Mouse (Mus musculus) kidney, postnatal 14 days (tissue): ENCODE data around the gene Dmac2.

Experiments
- DNase-seq: peaks from one replicate; pipeline ENCODE4 v3.0.0; 2022; ENCODE audit warnings: mixed read lengths

The Dmac2 gene

DNA sequence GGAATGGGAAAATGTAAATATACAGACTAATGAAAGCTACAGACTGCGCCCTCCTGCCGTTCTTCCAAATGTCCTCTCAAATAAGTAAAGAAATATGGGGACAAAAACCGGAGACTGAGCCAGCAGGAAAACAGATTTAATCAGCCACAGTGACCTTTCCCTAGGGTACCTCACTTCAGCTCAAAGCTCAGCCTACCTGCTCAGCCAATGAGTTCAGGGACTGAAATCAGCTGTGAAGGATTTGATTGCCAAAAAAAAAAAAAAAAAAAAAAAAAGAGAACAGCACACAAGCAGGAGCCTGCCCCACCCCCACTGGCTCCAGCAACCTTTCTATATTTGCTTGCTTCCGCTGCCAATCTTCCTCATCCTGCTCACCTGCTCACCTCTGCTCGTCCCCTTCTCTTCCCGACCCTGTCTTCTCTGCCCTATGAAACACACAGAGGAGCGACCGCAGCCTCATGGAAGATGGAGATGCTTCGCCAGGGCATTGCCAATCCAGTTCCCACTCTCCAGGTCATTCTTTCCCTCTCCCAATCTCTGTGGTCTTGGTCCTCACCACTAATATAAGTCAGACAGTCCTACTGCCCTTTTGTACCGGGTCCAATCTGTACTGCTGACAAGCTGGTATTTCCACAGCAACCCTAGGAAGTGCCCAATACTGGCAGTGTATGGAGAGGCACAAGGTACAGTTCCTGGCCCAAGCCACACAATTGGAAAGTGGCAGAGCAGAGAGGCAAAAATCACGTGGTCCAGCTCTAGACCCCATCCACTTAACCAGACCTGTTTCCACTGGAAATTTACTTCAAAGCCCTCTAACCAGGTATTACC is 36.6 kb downstream of the Dmac2 start:
- peak; percentile 62 for DNase-seq

DNA sequence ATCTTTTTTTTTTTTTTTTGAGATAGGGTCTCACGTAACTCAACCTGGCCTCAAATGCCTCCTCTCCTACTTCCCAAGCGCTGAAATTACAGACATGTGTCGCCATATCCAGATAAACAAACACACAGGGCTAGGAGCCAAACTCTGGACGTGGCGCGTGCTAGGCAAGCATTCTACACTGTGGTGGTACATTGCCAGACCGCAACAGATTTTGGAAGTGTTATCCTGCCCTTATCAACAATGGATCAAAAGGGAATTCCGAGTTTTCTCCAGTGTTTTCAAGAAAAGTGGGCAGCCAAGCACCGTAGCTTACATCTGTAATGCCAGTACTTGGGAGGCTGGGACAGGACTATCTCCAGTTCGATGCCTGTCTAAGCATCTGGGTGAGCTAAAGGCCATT is 38.6 kb downstream of the Dmac2 start:
- no peak for DNase-seq

DNA sequence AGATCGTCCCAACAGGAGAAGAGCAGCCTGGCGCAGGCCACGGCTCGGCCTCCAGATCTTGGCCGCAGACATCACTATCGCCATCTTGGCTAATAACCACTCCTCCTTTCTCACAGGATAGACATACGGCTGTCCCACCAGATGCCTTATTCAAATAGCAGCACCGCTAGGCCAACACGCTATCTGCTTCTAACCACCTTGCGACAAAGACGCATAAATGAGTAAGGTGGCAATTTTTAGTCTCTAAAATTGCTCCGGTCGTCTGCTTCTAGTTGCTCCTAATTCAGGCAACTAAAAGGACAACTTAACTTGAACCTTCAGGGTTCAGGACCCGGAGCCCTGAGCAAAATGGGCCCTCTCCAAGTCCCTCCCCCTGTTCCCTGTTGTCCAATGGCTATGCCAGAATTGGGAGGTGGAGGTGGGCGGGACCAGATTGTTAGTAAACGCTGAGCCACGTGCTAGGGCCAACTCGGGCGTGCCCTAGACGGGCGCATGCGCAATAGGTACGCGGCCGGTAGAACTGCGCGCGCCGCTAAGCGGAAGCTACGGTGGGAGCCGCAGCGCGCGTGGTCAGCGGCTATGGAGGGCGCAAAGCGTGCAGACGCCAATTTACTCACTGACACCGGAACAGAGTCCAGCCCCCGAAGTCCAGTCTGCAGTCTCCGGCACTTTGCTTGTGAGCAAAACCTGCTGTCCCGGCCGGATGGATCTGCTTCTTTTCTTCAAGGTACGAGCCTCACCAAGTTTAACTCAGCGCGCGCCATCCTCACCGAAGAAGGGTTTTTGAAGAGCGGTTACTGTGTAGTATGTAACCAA is 39.7 kb downstream of the Dmac2 start, which contains the start of the genes Bckdha and Exosc5:
Gene Bckdha (minus strand): TSS at position 325 of the 816 bp plus-strand sequence.
Gene Exosc5 (plus strand): TSS at position 508 of the 816 bp plus-strand sequence.
- peak; percentile 100 for DNase-seq

DNA sequence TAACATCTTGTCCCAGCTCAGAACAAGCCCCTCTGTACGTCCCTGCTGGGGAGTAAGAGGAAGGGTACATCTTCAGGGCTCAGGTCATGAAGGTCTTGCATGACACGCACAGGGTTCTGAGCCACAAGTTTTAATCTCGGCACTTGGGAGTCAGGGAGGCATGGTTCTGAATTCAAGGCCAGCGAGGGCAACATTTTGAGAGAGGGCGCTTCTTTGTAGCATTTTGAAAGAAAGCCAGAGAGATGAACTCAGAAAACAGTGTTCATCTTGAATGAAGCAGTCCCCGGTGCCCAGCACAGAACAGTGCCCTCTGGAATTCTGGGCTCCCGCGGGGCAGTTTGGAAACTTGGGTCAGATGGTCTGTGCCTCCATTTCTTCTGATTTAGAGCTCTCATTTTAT is 47.2 kb downstream of the Dmac2 start:
- DNase-seq = no peak

DNA sequence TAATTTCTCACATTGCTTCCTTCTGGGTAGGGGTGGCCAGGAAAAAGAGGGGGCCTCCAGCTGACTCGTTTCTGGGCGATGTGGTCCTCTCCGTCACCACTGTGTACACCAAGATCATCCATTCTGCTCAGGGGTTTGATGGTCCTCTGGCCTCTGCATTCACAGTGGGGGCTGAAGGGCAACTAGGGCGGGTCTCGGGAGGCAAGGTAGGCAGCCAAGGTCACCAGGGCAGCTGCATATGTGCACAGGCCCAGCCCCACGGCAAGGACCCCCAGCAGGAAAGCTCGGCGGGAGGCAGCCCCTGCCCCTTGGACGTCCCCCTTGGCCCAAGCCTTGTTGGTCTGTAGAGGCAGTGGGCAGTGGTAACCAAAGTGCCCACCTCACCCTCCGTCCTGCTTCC is 49.9 kb downstream of the Dmac2 start:
- DNase-seq = no peak

DNA sequence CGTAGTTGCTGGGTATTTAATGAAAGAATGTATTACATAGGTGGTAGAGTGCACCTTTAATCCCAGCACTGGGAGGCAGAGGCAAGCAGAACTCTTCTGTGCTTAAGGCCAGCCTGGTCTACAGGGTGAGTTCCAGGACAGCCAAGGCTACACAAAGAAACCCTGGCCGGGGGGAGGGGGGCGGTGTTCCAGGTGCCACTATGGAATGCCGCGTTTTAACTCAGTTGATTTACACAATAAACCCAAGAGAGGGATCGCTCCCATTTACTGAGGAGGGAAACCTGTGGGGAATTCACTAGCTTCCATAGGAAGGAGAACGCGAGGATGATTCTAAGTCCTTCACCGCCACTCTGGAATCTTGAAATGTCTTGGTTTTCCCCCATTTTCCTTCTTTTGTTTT is 50.4 kb downstream of the Dmac2 start:
- no peak for DNase-seq

DNA sequence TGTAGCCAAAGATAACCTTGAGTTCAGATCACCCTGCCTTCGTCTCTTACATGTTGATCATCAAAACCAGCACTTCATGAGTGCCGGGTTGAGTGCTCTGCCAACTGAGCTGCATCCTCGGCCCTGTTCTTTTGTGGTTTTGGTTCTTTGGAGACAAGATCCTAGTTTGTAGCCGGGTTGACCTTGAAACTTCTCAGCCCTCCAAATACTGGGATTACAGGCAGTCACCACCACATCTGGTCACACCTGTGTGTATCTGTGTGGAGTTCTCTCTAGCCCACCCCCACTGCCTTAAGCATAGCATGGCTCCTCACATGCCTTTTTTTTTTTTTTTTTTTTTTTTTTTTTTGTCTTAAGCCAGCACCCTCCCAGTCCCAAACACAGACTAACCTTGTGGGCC is 50.9 kb downstream of the Dmac2 start:
- no peak for DNase-seq

DNA sequence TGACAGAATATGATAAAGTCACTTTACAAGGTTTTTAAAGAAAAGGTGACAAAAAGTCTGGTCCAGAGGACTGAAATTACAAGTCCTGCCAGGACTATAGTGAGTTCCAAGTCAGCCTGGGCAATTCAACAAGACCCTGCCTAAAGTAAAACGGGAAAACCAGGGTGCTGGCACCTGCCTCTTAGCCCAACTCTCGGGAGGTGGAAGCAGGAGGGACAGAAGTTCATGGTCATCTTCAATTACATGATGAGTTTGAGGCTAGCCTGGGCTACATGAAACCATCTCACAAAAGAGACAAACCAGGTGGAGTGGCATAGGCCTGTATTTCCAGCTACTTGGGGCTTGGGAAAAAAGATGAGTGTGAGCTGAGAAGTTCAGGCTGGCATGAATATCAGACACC is 52.5 kb downstream of the Dmac2 start:
- no peak for DNase-seq

DNA sequence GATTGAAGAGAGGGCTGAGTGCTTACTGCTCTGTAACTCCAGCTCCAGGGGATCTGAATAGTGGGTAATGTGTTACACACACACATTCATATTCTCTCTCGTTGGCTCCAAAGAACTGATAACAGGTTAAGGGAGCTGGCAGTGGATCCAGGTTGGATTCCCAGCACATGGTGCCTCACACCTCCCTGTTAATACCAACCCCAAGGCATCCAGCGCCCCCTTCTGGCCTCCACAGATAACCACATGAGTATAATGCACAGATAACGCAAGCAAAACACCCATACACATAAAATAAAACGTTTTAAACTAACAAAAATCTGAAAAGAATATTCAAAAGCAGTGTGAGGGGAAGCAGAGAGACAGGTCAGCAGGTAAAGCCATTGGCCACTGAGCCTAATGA is 53.2 kb downstream of the Dmac2 start:
- no peak for DNase-seq

DNA sequence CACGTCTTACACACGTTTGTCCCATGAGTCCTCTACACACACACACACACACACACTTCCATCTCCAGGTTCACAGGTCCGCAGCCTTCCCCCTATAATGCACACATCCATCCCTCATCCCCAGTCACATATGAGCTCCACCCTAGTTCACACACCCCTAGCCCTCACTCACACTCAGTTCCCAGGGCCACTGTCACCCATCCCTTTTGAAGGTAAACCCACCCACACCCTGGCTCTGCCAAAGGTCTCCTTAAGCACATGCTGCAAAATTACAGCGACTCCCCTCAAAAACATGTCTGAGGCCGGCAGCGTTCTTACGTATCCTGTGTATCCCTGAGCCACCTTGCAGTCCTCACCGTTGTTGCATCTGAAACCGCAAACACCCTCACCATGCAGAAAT is 55.1 kb downstream of the Dmac2 start:
- DNase-seq = no peak

DNA sequence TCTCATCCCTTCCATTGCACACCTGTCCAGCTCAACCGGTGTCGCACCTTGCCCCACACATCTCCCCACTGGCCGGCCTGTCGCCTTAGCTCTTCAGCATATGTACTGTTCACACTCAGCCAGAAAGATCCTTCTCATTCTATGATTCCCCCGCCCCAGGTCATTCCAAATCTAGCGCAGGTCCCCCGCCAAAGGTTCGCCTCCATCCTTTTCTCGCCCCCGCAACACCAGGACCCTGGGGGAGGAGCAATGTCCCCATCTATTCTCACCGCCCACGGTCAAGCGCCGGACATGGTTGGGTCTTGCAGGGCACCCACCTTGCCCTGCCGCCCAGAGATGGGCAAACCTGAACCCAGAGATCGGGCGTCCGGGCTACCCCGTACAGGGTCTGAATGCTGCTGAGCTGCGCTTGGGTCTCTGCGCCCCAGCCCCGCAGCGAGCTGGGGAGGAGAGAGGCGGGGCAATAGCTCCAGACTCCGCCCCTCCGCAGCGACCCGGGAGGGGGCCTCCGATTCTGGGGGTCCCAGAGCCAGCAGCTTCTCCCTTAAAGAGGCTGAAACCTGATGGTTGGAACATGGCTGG is 55.6 kb downstream of the Dmac2 start, which contains the start of gene Tmem91:
Gene Tmem91 (minus strand): TSS at position 448 of the 582 bp plus-strand sequence.
- DNase-seq = no peak
